Mouse (Mus musculus): Measurements from ENCODE around the gene Catip.

Gene Catip

DNA sequence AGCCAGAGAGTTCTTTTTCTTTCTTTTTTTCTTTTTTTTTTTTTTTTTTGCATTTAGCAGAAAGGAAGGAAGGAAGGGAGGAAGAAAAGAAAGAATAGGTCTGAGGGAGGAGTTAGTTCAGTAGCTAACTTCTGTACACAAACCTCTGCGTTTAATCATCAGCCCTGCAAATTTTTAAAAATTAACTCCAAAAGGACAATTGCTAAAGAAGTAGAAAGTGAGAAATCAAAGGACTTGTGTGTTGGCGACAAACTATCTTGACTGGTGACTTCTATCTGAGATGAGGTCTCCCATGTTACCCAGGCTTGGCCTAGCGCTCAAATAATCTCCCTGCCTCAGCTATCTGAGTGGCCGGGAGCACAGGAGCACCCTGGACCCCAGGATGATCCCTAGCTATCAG, 42.3 kb downstream of the Catip start:
- no peak for DNase-seq

DNA sequence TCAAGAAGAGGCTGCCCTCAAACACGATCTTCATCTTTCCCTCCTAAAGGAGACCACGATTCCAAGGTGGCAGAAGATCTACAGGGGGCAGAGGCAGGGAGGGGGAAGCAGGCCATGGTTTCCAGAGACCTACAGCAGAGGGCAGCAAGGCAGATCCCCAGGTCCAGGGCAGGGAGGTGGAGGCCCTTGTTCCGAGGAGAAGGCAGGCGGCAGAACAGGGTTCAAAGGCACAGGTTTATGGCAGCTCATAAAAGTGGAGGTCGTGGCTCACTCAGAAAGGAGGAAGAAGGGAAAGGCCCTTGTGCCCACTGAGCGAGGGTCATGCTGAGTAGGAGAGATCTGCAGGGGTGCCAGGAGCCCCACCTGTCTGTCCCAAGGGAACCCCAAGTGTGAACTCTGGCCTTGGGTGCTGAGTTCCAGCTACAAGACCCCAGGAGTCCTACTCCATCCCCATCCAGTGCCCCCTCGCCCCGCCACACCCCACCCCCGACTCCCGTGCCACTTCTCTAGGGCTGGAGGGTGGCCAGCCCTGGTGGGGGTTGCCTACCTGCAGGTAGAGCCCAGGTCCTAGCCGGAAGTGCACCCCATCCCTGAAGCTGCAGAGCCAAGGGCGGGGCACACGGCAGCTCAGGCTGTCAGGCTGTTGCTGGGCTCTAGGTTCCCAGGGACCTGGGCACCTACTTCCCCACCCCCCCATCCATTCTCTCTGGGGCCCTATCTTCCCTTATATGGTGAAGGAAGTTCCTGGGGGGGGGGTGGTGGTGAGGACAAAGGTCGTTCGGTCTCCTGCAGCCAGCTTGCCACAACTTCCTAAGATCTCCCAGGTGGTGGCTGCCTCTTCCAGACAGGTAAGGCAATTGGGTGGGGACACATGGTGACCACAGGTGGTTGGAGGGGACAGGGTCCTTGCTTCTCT, 46.9 kb downstream of the Catip start, which contains the start of gene Vil1:
TSS of gene Vil1 (plus strand) at position 788 of the 916 bp plus-strand sequence.
- DNase-seq: no peak

DNA sequence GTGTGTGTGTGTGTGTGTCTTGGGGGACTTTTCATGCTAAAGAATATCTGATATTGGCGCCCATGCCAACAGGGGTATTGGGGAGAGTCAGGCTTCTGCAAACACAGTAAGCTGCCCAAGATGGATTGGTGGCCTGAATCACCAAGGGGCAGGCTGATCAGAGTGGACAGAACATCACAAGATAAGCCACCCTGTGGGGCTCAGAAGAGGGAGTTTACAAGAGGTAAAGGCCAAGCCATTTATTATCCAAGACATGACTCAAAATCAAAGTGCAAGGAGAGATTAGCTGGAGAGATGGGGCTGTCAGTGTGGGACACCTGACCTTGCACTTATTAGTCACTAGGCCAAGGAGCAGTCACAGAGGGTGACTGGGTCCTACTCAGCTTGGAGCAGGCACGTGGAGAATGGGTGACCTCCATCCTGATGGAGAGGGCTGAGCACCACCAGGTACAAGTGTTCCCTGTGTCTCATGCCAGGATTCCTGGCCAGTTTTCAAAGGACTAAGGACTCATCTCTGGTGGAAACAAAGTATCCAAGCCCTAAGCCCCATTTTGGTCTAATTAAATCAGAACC, 49.9 kb downstream of the Catip start:
- DNase-seq: no peak

DNA sequence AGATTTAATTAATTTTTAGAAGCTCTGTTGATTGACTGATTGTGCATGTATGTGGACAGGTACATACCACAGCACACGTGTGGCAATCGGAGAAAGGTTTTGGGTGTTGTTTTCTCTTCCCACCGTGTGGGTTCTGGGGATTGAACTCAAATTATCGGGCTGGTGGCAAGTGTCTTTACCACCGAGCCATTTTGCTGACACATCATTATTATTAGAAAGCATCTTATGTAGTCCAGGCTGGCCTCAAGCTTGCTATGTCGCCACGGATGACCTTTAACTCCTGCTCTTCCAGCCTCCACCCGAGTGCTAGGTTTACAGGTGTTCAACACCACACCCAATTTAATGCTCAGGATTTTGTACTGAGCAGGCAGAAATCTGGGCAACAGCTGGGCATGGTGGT, 50.8 kb downstream of the Catip start:
- no peak for DNase-seq

DNA sequence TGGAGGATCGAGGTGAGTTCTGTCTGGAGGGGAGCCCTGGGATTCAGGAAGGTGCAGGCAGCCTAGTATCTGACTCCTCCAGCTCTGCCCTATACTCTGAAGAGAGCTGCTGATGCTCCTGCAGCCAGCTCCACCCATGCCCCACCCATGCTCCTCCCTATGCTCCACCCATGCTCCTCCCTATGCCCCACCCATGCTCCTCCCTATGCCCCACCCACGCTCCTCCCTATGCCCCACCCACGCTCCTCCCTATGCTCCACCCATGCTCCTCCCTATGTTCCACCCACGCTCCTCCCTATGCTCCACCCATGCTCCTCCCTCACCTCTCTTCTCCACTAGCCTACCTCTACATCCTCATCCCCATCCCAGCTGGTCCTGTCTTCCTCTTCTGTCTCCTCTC, 53.2 kb downstream of the Catip start:
- DNase-seq: no peak

All from B cell, adult 2 months (primary cell).